ENCODE assay signal across 8 mouse cellular contexts in genomic region chr12:5359065-5359464, GRCm38 (mm10). TPM values are rescaled to one million over a fixed set of nuclear protein-coding genes. Genes with fewer than 3 reads are reported as not detected.
DNase-seq lines count a peak whose midpoint lies in the region; ATAC-seq lines count a peak whose summit lies in the region.

No protein-coding gene starts in this region.

- ATAC-seq in cerebellum, adult (ENCODE audit: insufficient number of reproducible peaks, low FRiP score, low TSS enrichment), result no peak
- no peak for ATAC-seq in kidney, embryonic 15.5 days (replicated peaks; ENCODE audit: low FRiP score)
- no peak for ATAC-seq in megakaryocyte-erythroid progenitor cell, adult 5-6 weeks (replicated peaks; ENCODE audit: low FRiP score, low TSS enrichment, poor library complexity, severe bottlenecking)

- no peak overlapping the region for H3K27ac ChIP-seq in kidney, embryonic 15.5 days

- H3K4me3 ChIP-seq in kidney, embryonic 15.5 days (replicated peaks), result no peak overlapping the region

- H3K4me2 ChIP-seq in kidney, embryonic 15.5 days, result no peak overlapping the region

- H3K36me3 ChIP-seq in kidney, embryonic 15.5 days, result no peaks in the 10 kb centered on the region

- H3K9ac ChIP-seq in kidney, embryonic 15.5 days, result no peak overlapping the region

- H3K4me1 ChIP-seq in kidney, embryonic 15.5 days, result no peaks in the 10 kb centered on the region

- intact Hi-C loops in gastrocnemius, postnatal 14 days (cut with DNase I; ENCODE audit: low total_unique reads), result no loop called here

- H3K9me3 ChIP-seq in kidney, embryonic 15.5 days (replicated peaks), result no peaks in the 10 kb centered on the region

- no peaks in the 10 kb centered on the region for H3K27me3 ChIP-seq in kidney, embryonic 15.5 days

- DNase-seq in cerebellum, adult 18-20 months, result peak; percentile 36 to 50
- DNase-seq in kidney, postnatal 4 days, result peak; percentile 40 to 51
- peak; percentile 3 for DNase-seq in adipocyte (ENCODE audit: low spot score)
- peak; percentile 12 for DNase-seq in gastrocnemius, postnatal 14 days
- no peak for DNase-seq in natural killer cell, adult 2 months (ENCODE audit: low spot score in 2 of 2)

- 39% methylated on average over 5 of the region's 5 CpGs for WGBS in kidney, embryonic 15.5 days

RNA-seq across cellular contexts. Expression of gene Klhl29, which starts 16.4 kb away (rescaled TPM):
- 0.64 and 0.80 TPM in 2 replicates for polyA plus RNA-seq in kidney, embryonic 15.5 days (2015; fragmentation: Nextera tagmentation; extraction: Ambion mirVana)
- 1 to 10 TPM; 3.5 to 3.9 TPM for total RNA-seq in gastrocnemius, postnatal 14 days (2021)
- total RNA-seq in megakaryocyte-erythroid progenitor cell, adult 5-6 weeks (2014; fragmentation: Nextera tagmentation), result not detected in 2 replicates
- not detected in 2 replicates for total RNA-seq in megakaryocyte-erythroid progenitor cell, adult 5-6 weeks (2017)

Comparison
In these comparisons a context has a peak if more than half of its experiments do, and no peak if none do; other contexts are left out.
1. DNase-seq: peak in cerebellum, adult 18-20 months (2 of 2), kidney, postnatal 4 days (2 of 2), adipocyte (single experiment) and gastrocnemius, postnatal 14 days (single experiment); none in natural killer cell, adult 2 months (0 of 2).
2. RNA of gene Klhl29, which starts 16.4 kb away (total RNA-seq): 3.5 to 3.9 TPM in gastrocnemius, postnatal 14 days; not detected in megakaryocyte-erythroid progenitor cell, adult 5-6 weeks; every median in the first group is over 4 times any median in the second.